Mouse (Mus musculus): ENCODE results near the gene Gjd3. TPM values are rescaled to one million over a fixed set of nuclear protein-coding genes. Genes with fewer than 3 reads are reported as not detected.
A peak's percentile ranks its signal among the peaks of the same experiment; 100 is the strongest.
"Not testable (repeated sequence)": the region's sequence is repeated elsewhere in the genome, so short reads cannot be mapped to it uniquely, and the experiment has no call there.

Gene Gjd3
- total RNA-seq, 2 experiments from 2014 or later: not detected

- no peak for ATAC-seq (replicated peaks; ENCODE audit: poor library complexity)
These were observed 46.6 kb downstream of the Gjd3 start for GRCm38 (mm10) chr11:98936170-98936569.

GRCm38 (mm10) chr11:98935123-98935522 is 47.7 kb downstream of the Gjd3 start:
- ATAC-seq (replicated peaks; ENCODE audit: poor library complexity): no peak

- no peak for ATAC-seq (replicated peaks; ENCODE audit: poor library complexity)
These were observed 48.4 kb downstream of the Gjd3 start for GRCm38 (mm10) chr11:98934367-98934766.

GRCm38 (mm10) chr11:98933847-98934246 is 49.0 kb downstream of the Gjd3 start:
- not testable (repeated sequence) for ATAC-seq (replicated peaks; ENCODE audit: poor library complexity)

GRCm38 (mm10) chr11:98933151-98933550 is 49.7 kb downstream of the Gjd3 start:
- ATAC-seq (replicated peaks; ENCODE audit: poor library complexity): peak; percentile 49

GRCm38 (mm10) chr11:98932293-98933091 is 50.3 kb downstream of the Gjd3 start:
- ATAC-seq (replicated peaks; ENCODE audit: poor library complexity): no peak

Other genes starting within 250 kb of the Gjd3 start
- gene Thra, start 242.4 kb downstream of the Gjd3 start, total RNA-seq (2015): 34.2 and 34.6 TPM in 2 replicates
- gene Thra, start 242.4 kb downstream of the Gjd3 start, total RNA-seq (2017): 21.8 and 25.3 TPM in 2 replicates
- 3.3 and 3.5 TPM in 2 replicates for gene Nr1d1, start 207.7 kb downstream of the Gjd3 start, total RNA-seq (2015)
- 0.47 and 0.87 TPM in 2 replicates for gene Nr1d1, start 207.7 kb downstream of the Gjd3 start, total RNA-seq (2017)
- gene Msl1, start 187.5 kb downstream of the Gjd3 start, total RNA-seq (2015): 60.8 and 62.0 TPM in 2 replicates
- gene Msl1, start 187.5 kb downstream of the Gjd3 start, total RNA-seq (2017): 76.3 and 99.9 TPM in 2 replicates
- gene Casc3, start 178.1 kb downstream of the Gjd3 start, total RNA-seq (2015): 38.3 and 39.0 TPM in 2 replicates
- gene Casc3, start 178.1 kb downstream of the Gjd3 start, total RNA-seq (2017): 18.3 and 31.7 TPM in 2 replicates
- 0.24 and 1.8 TPM in 2 replicates for gene Rapgefl1, start 146.2 kb downstream of the Gjd3 start, total RNA-seq (2015)
- gene Rapgefl1, start 146.2 kb downstream of the Gjd3 start, total RNA-seq (2017): not detected in 2 replicates
- gene Wipf2, start 119.4 kb downstream of the Gjd3 start, total RNA-seq (2015): 15.0 and 17.1 TPM in 2 replicates
- 3.0 and 3.6 TPM in 2 replicates for gene Wipf2, start 119.4 kb downstream of the Gjd3 start, total RNA-seq (2017)
- gene Cdc6, start 75.2 kb downstream of the Gjd3 start, total RNA-seq (2015): 42.6 and 56.1 TPM in 2 replicates
- gene Cdc6, start 75.2 kb downstream of the Gjd3 start, total RNA-seq (2017): 40.7 and 44.1 TPM in 2 replicates
- gene Rara, start 55.2 kb downstream of the Gjd3 start, total RNA-seq (2015): 4.4 and 5.9 TPM in 2 replicates
- 1.6 and 2.2 TPM in 2 replicates for gene Rara, start 55.2 kb downstream of the Gjd3 start, total RNA-seq (2017)
- 284 and 285 TPM in 2 replicates for gene Top2a, start 41.2 kb upstream of the Gjd3 start, total RNA-seq (2015)
- gene Top2a, start 41.2 kb upstream of the Gjd3 start, total RNA-seq (2017): 584 and 646 TPM in 2 replicates
- gene Igfbp4, start 58.2 kb upstream of the Gjd3 start, total RNA-seq (2015): 188 and 211 TPM in 2 replicates
- gene Igfbp4, start 58.2 kb upstream of the Gjd3 start, total RNA-seq (2017): 327 and 329 TPM in 2 replicates
- 2.1 and 2.4 TPM in 2 replicates for gene Tns4, start 106.3 kb upstream of the Gjd3 start, total RNA-seq (2015)
- gene Tns4, start 106.3 kb upstream of the Gjd3 start, total RNA-seq (2017): 1.4 and 1.8 TPM in 2 replicates
- gene Ccr7, start 172.1 kb upstream of the Gjd3 start, total RNA-seq (2015): 0.17 and 0.22 TPM in 2 replicates
- gene Ccr7, start 172.1 kb upstream of the Gjd3 start, total RNA-seq (2017): not detected in 2 replicates
- 95.7 and 108 TPM in 2 replicates for gene Smarce1, start 248.0 kb upstream of the Gjd3 start, total RNA-seq (2015)
- 161 and 260 TPM in 2 replicates for gene Smarce1, start 248.0 kb upstream of the Gjd3 start, total RNA-seq (2017)